Mouse (Mus musculus) ES-E14 (cell line): ENCODE data around the gene Fcf1. TPM values are rescaled to one million over a fixed set of nuclear protein-coding genes. Genes with fewer than 3 reads are reported as not detected.

Experiments
- DNase-seq: peaks from one replicate; pipeline ENCODE4 v3.0.0-alpha.2; 2013; ENCODE audit warnings: low read depth, low spot score
- H3K27ac ChIP-seq: 2 replicates; pipeline ENCODE4 v1.5.1; 2012; ENCODE audit warnings: low read depth, mild to moderate bottlenecking, low read length, moderate library complexity, mixed read lengths; ENCODE audit not compliant: poor library complexity, insufficient read depth, severe bottlenecking
- H3K36me3 ChIP-seq: 2 replicates; pipeline ENCODE4 v1.6.1; 2012; ENCODE audit warnings: mild to moderate bottlenecking, low read length, moderate library complexity, mixed read lengths; ENCODE audit not compliant: control insufficient read depth, poor library complexity, insufficient read depth, severe bottlenecking
- H3K4me1 ChIP-seq, 2 experiments: fragments of 150-350 bp in 1 of 2; sonication (generic) in 1 of 2; 2 replicates each; pipeline ENCODE4 v1.6.1; 2012; ENCODE audit warnings: low read length in 2 of 2, mild to moderate bottlenecking in 1 of 2, mixed read lengths in 1 of 2; ENCODE audit not compliant: control insufficient read depth in 2 of 2, insufficient read depth in 2 of 2, poor library complexity in 1 of 2
- H3K4me3 ChIP-seq, 2 experiments: fragments of 150-350 bp in 1 of 2; sonication (generic) in 1 of 2; 2 replicates each; pipeline ENCODE4 v1.5.1; 2012; ENCODE audit warnings: low read length in 2 of 2, low read depth in 1 of 2, mild to moderate bottlenecking in 1 of 2, mixed read lengths in 1 of 2; ENCODE audit not compliant: insufficient read depth in 1 of 2, poor library complexity in 1 of 2, severe bottlenecking in 1 of 2
- H3K9ac ChIP-seq: 2 replicates; pipeline ENCODE4 v1.6.1; 2012; ENCODE audit warnings: low read depth, mild to moderate bottlenecking, low read length, mixed read lengths; ENCODE audit not compliant: poor library complexity, insufficient read depth, severe bottlenecking
- H3K9me3 ChIP-seq: fragments of 150-350 bp; sonication (generic); 2 replicates; pipeline ENCODE4 v1.6.1; 2012; ENCODE audit warnings: low read depth, mild to moderate bottlenecking, low read length; ENCODE audit not compliant: control insufficient read depth, insufficient read depth
- CHD2 ChIP-seq: IDR thresholded peaks from 2 replicates; pipeline ENCODE4 v1.6.1; 2014; ENCODE audit warnings: mild to moderate bottlenecking, low read depth, low read length, inconsistent platforms
- HCFC1 ChIP-seq: IDR thresholded peaks from 2 replicates; pipeline ENCODE4 v1.6.1; 2012; ENCODE audit warnings: low read length, inconsistent platforms, borderline replicate concordance; ENCODE audit not compliant: insufficient read depth
- MAFK ChIP-seq: IDR thresholded peaks from 2 replicates; pipeline ENCODE4 v1.6.1; 2014; ENCODE audit warnings: mild to moderate bottlenecking, low read depth, low read length, inconsistent platforms; ENCODE audit not compliant: insufficient read depth
- ZC3H11A ChIP-seq: IDR thresholded peaks from 2 replicates; pipeline ENCODE4 v1.6.1; 2012; ENCODE audit warnings: low read depth, mild to moderate bottlenecking, inconsistent platforms, low read length, borderline replicate concordance
- ZNF384 ChIP-seq: IDR thresholded peaks from 2 replicates; pipeline ENCODE4 v1.6.1; 2012; ENCODE audit warnings: low read depth, low read length, inconsistent platforms
- in situ Hi-C, 2 experiments: fragments of 600-800 bp; cut with MboI; formaldehyde crosslinking; loops; one replicate each; pipeline ENCODE4 v1.15.1; 2025; ENCODE audit warnings: low sequenced_read_pairs in 2 of 2, inconsistent platforms in 1 of 2; ENCODE audit not compliant: unreplicated experiment in 2 of 2
- total RNA-seq: library from RNA; depleted of rRNA; stranded (reverse); fragments of 300-350 nt; gene quantifications from 2 replicates; pipeline ENCODE4 v1.2.3, GENCODE M21; 2012

The Fcf1 gene
- total RNA-seq, 1 experiment: 156 TPM

DNA sequence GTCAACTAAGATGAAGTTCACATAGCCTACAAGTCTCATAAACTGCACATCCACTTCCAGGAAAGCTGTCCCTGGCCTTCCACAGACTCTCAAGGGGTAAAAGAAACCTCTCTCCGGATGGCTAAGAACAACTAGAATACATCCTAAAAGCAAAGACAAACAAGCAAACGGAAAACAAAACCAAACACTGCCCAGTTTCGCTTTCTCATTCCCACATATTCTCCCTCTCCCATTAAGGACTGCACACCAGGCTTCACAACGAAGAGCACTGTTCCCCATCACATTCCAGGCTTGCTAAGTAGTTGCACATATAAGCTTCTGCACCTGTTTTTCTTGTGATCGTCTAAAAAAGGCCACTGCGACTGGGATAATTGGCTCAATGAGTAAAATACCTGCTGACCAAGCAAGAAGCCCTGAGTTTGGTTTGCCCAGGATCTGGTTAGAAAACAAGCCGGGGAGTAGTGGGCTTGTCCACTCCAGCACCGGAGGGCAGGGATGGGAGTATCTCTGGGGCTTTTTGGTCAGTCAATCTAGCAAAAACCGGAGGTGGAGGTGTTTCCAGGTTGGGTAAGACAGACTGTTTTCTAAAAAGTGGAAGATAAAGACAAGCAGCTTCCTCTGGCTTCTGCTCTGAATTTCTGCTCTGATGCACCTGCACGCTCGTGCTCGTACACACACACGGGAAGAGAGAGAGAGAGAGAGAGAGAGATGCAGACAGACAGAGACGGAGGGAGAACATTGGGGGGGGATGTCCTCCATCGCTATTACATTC lies 855 bp upstream of the Fcf1 start:
- H3K9ac ChIP-seq: peak overlapping the region; percentile 96
- H3K9me3 ChIP-seq: no peaks in the 10 kb centered on the region
- in situ Hi-C loops: no loop called here
- TF ChIP-seq HCFC1 (no peak), MAFK (no peak), CHD2 (no peak), ZNF384 (no peak), ZC3H11A (no peak)
- no peaks in the 10 kb centered on the region; the same call in 1 of the 2 replicates for H3K36me3 ChIP-seq
- H3K27ac ChIP-seq: no peak overlapping the region
- no peaks in the 10 kb centered on the region for H3K4me1 ChIP-seq
- H3K4me3 ChIP-seq: peak overlapping the region; percentile 94
- no peak for DNase-seq

DNA sequence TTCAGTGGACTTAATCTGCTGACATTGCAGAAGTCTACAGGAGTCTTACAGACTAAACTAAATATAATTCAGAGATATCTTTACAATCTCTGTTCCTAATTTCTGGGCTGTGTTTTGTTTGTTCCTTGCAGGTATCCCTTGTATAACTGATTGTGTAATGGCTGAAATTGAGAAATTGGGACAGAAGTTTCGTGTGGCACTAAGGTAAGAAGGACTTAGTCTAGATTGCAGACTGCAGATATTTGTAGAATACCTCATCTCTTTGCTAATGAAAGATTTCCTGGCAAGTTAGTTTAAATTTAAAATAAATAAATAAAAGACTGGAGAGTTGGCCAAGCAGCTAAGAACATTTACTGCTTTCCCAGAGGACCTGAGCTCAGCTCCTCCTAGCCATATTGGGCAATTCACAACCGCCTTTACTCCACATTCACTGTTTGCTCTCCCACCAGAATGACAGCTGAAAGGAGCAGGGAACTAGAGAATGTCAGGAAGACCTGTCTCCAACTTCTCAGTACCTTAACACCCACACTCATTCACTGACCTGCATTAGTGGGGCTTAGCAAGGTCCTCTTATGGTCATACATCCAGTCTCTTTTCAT lies 8.7 kb downstream of the Fcf1 start:
- no peak overlapping the region for H3K27ac ChIP-seq
- no peak overlapping the region for H3K9ac ChIP-seq
- no peak overlapping the region for H3K4me3 ChIP-seq
- H3K4me1 ChIP-seq: no peaks in the 10 kb centered on the region
- TF ChIP-seq CHD2: no peak
- no peak for TF ChIP-seq ZC3H11A
- TF ChIP-seq ZNF384: no peak
- no peak for TF ChIP-seq HCFC1
- TF ChIP-seq MAFK: peak; percentile 46; the same call in 1 of the 2 replicates
- DNase-seq: no peak
- in situ Hi-C loops: no loop called here
- no peaks in the 10 kb centered on the region for H3K9me3 ChIP-seq
- H3K36me3 ChIP-seq: peaks cover 34% of the 10 kb centered on the region

DNA sequence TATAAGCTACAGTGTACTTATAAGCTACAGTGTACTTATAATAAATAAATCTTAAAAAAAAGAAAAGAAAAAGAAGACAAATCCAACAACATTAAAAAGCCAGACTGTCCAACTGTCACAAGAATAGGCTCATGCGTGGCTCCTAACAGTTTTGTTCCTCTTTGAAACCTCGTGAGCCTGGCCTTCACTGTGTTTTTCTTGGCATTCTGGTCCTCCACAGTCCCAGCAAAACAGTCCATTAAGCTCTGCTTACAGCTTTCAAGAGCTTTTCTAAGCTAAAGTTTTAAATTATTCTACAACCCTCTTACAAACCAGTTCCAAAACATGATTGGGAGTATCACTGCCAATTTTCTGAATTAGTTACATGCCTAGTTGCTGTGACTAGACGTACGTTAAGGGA lies 18.8 kb downstream of the Fcf1 start:
- in situ Hi-C loops: no loop called here
- H3K4me3 ChIP-seq: no peak overlapping the region
- no peaks in the 10 kb centered on the region for H3K4me1 ChIP-seq
- no peaks in the 10 kb centered on the region for H3K9me3 ChIP-seq
- DNase-seq: no peak
- no peaks in the 10 kb centered on the region for H3K36me3 ChIP-seq
- TF ChIP-seq HCFC1: no peak
- TF ChIP-seq ZNF384: no peak
- no peak for TF ChIP-seq ZC3H11A
- TF ChIP-seq MAFK: no peak
- TF ChIP-seq CHD2: no peak
- H3K9ac ChIP-seq: no peak overlapping the region
- H3K27ac ChIP-seq: no peak overlapping the region

DNA sequence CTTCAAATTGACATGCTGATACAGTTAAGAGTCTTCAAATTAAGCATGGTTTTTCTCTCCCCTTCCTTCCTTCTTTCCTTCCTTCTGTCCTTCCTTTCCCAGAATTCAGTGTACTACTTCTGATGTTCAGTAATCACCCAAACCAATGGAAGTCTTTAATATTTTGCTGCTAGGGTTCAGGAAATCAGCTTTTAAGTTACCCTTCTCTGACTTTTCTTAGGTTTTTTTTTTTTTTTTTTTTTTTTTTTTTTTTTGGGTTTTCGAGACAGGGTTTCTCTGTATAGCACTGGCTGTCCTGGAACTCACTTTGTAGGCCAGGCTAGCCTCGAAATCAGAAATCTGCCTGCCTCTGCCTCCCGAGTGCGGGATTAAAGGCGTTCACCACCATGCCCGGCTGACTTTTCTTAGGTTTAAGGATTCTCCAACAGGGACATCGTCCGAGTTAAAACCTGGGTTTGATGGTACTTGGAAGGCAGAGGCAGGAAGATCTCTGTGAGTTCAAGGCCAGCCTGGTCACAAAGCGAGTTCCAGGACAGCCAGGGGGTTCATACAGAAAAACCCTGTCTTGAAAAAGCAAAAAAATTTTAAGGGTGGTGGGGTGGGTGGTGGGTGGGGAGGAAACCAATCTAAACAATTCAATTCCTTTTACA lies 24.5 kb downstream of the Fcf1 start:
- H3K4me3 ChIP-seq: no peak overlapping the region
- no peaks in the 10 kb centered on the region for H3K36me3 ChIP-seq
- peaks cover 0 to 2% of the 10 kb centered on the region in 2 experiments; a peak in 1 of 4 replicates for H3K4me1 ChIP-seq
- in situ Hi-C loops: no loop called here
- peak; percentile 58; the same call in 1 of the 2 replicates for TF ChIP-seq ZNF384
- TF ChIP-seq MAFK: no peak
- no peak for TF ChIP-seq CHD2
- no peak for TF ChIP-seq HCFC1
- no peak for TF ChIP-seq ZC3H11A
- H3K9me3 ChIP-seq: no peaks in the 10 kb centered on the region
- DNase-seq: no peak
- peak overlapping the region; percentile 32; the same call in 1 of the 2 replicates for H3K9ac ChIP-seq
- no peak overlapping the region for H3K27ac ChIP-seq
